Mouse (Mus musculus) ES-Bruce4 (cell line): ENCODE measurements around the gene Krt33b.

Experiments used
- CTCF ChIP-seq: IDR thresholded peaks from one replicate; pipeline ENCODE4 v1.8.1; 2011; ENCODE audit warnings: low read depth, low read length
- POLR2A ChIP-seq: IDR thresholded peaks from one replicate; pipeline ENCODE4 v1.8.1; 2011; ENCODE audit warnings: low read length; ENCODE audit not compliant: insufficient read depth

- TF ChIP-seq POLR2A (no peak), CTCF (no peak)
These were observed at the start of gene Krt33b for GRCm38 (mm10) chr11:100029768-100030167.
